Mouse (Mus musculus) mesoderm, embryonic 11.5 days (tissue): ENCODE data around the gene Calb2.
A peak's percentile ranks its signal among the peaks of the same experiment; 100 is the strongest.

Source experiments
- DNase-seq: peaks from one replicate; pipeline ENCODE4 v3.0.0-alpha.2; 2012; ENCODE audit warnings: low read depth, low spot score

The Calb2 gene

DNA sequence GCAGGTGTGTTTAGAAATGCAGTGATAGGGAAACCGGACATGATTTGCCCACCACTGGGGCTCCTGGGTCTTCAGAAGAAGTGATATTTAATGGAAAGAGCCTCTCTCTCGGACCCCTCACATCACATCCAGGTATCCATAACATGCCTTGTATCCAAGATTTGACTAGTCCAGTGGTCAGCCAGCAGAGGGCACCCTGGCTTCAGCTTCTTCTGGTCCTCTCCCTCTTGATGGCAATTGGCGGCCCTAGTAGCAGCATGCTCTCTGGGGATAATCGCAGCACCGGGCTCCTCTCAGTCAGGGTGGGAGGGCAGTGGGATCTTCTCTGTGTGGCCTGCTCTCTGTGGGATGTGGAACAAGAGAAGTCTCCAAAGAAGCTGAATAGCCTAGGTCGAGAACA, 48.3 kb downstream of the Calb2 start:
- peak; percentile 13 for DNase-seq

DNA sequence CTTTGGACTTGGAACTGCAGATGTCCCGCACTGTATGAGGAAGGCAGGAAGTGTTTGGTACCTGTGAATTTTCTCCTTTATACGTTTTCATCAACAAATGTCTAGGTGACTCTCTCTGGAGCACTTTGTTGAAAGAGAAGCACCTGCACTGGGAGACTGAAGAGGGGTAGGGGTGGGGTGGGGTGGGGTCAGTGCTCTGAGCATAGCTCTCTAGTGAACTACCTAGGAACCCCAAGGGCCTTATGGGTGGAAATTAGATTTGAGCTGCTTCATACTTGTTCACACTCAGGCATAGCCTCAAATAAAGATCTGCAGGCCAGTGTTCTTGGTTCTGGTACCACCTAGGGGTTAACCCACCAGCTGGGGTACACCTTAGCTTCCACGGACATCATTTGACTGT, 65.4 kb downstream of the Calb2 start, which contains the start of gene Gm17720:
Gene Gm17720 (minus strand): TSS at position 101 of the 400 bp plus-strand sequence.
- no peak for DNase-seq

DNA sequence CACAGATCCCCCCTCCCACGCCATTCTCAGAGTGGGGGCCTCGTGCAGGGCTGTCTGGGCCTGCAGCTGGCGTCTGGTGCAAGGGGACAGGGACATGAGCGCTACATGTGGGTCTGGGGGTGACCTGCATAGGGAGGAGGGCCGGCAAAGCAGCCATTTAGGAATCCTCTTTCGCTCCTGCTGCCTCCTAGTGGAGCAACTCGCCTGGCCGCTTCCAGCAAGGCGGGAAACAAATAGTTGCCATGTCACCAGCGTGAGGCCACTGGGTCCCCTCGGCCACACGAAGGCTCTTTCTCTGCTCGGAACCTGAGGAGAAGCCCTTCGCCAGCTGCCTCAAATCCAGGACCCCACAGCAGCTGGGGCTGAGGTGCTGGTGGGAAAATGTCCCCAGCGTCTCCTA, 66.3 kb downstream of the Calb2 start:
- no peak for DNase-seq

- no peak for DNase-seq
Observed at GRCm38 (mm10) chr8:110100907-110101306, 67.1 kb downstream of the Calb2 start, which contains the start of gene Gm21964. TSS of gene Gm21964 (plus strand) at chr8:110101207.

- DNase-seq, result no peak
Observed at GRCm38 (mm10) chr8:110091869-110092268, 76.1 kb downstream of the Calb2 start.
